Mouse (Mus musculus) adrenal gland, adult 8-10 months (tissue): ENCODE data around the gene Zfp946. TPM values are rescaled to one million over a fixed set of nuclear protein-coding genes. Genes with fewer than 3 reads are reported as not detected.

Experiments
- DNase-seq: peaks from one replicate; pipeline ENCODE4 v3.0.0; 2022
- total RNA-seq, 4 experiments: library from RNA; stranded (reverse); gene quantifications; 2 replicates each; pipeline ENCODE4 v1.2.4; 2022

The Zfp946 gene
- total RNA-seq = 10 to 100 TPM in 2 of 4 experiments, 1 to 10 TPM in 2; 6.4 to 11.2 (median 9.5) TPM

DNA sequence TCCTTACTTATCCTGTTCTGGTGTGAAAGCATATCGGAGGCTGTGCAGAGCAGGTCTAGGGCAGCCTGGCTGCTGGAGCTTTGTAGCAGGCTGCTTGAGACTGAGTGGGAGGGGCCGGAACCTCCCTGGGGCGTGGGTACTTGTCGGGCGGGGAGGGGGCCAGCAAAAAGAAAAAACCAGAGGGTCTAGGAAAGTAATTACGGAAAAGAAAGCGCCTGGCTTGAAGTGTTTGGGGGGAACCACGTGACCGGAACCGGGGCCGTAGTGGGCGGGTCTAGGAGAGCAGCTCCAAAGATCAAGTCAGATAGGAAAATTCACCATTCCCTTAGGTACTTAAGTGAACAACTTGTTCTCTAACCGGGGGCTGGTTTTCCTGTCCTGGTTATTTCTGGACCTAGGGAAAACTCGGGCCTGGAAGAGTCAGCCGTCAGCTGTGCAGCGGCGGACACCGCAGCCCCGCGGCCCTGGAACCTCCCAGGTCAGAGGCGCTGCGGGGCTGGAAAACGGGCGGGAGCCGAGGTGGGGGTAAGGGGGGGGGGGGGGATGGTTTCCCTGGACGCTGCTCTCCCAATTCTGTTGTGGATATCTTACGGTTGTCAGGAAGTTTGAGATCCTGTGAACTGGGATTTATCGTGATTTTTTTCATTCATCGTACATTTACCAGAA is at the start of gene Zfp946:
Gene Zfp946, plus strand, starts transcription at position 271 of the 666 bp plus-strand sequence.
- peak; percentile 76 for DNase-seq

DNA sequence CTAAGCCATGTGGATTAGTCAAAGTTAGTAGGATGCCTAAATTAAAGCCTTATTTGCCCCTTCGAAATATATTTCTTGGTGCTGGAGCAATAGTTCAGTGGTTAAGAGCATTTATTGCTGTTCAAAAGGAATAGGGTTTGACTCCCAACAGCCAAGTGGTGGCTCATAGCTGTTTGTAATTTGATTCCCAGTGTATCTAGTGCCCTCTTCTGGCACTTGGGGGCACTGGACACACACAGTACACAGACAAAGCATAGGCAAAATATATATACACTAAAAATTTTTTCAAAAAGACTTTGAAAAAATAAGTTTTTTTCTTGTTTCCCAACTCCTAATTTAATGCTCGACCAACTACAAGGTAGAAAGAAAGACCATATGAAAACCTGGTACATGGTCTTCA is 13.3 kb upstream of the Zfp946 start:
- DNase-seq = peak; percentile 7

DNA sequence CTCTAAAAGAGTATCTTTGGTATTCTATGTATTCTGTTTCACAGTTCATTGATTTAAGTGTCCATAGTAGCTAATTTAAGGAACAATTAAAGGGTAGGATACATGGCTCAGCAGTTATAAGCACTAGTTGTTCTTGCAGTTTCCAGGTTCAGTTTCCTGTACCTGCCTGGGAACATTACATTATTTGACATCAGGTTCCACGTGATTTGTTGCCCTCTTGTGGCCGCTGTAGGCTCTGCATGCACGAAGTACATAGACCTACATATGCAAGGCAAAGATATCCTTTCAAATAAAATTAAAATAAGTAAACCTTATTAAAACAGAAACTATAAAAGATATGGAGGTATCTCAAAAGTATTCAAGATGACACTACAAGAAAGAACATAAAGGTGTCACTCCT is 6.5 kb upstream of the Zfp946 start:
- peak; percentile 11 for DNase-seq

DNA sequence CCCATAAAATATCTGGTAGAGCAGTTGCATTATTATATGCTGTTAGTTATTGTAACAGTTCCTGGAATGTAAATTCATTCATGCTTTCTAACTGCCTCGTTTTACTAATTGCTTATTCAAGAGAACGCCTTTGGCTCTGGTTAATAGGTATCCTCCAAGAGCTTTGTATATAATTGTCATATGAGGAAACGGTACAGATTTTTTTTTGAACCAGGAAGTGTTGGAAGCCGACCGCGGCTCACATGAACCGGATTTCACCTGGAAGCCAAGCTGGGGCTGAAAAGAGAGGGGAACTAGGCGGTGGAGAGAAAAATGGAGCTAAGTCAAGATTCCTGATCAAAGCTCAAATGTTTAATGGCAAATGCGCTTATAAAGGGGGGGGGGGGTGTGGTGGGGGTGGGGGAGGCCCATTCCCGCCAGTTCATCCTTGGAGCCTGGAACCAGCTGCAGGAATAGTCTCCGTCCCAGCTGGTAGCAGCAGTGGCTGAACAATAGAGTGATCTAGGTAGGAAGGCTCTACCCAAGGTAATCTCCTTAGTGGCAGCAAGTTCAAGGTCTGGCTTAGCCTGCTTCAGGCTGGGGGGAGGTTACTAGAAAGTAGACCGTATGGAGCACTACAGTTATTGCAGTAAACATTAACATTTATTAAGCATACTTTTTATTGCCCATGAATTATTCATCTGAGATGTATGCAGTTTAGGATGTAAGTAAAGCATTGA is 773 bp downstream of the Zfp946 start:
- no peak for DNase-seq

DNA sequence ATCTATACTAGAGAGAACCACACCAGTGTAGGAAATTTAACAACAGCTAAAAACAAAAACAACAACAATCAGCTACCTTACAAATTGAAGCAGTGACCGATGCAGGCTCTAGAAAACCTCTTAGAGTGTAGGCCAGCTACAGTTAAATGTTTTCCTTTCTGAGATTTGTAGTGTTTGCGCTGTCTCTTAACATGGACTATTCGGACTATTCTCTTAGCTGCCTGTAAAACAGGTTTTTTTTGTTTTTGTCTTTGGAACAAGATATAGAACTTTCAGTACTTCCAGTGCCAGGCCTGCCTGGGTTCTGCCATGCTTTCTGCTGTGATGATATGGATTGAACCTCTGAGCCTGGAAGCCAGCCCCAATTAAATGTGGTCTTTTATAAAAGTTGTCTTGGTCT is 23.7 kb downstream of the Zfp946 start:
- DNase-seq = no peak

DNA sequence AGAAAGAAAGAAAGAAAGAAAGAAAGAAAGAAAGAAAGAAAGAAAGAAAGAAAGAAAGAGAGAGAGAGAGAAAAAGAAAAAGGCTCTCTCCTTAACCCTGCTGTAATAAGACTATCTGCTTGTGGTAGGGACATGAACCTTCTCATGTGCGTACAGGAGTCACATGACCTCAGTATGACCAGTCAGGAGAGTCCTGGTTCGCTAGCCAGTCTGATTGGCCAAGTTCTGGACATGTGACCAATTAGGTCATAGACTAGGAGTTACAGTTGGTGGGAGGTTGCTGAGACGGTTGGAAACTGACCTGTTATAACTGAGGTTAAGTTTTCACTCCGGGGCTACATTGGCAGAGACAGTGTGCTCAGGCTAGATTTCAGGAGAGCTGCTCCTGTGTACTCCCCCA is 73.1 kb downstream of the Zfp946 start:
- no peak for DNase-seq

Other genes with a start within 250 kb of the Zfp946 start
- 1 to 10 TPM; 3.9 to 5.9 (median 5.7) TPM for gene Zfp994, start 198.6 kb upstream of the Zfp946 start, total RNA-seq
- gene CT030661.1, start 109.4 kb upstream of the Zfp946 start, total RNA-seq = 10 to 100 TPM in 3 of 4 experiments, 1 to 10 TPM in 1; 8.4 to 12.8 (median 10.5) TPM
- gene Zfp944, start 62.8 kb upstream of the Zfp946 start, total RNA-seq = 10 to 100 TPM in 1 of 4 experiments, 1 to 10 TPM in 3; 6.4 to 10.1 (median 8.2) TPM
- 10 to 100 TPM in 2 of 4 experiments, 1 to 10 TPM in 2; 9.2 to 10.8 (median 10.1) TPM for gene Zfp758, start 62.8 kb upstream of the Zfp946 start, total RNA-seq
- not detected for gene Vmn2r111, start 149.3 kb downstream of the Zfp946 start, total RNA-seq
- not detected for gene Vmn2r112, start 176.7 kb downstream of the Zfp946 start, total RNA-seq